Mouse (Mus musculus) kidney, embryonic 14.5 days (tissue): ENCODE data around the gene Tcte2. TPM values are rescaled to one million over a fixed set of nuclear protein-coding genes. Genes with fewer than 3 reads are reported as not detected.
A peak's percentile ranks its signal among the peaks of the same experiment; 100 is the strongest.
"Not testable (repeated sequence)": the region's sequence is repeated elsewhere in the genome, so short reads cannot be mapped to it uniquely, and the experiment has no call there.

Experiments
- ATAC-seq: fragments of 200-750 bp; cut with Nextera tagmentation; 2 replicates; pipeline ENCODE4 v1.8.0; 2017; ENCODE audit warnings: moderate number of reproducible peaks, mild to moderate bottlenecking, moderate TSS enrichment, moderate library complexity; ENCODE audit not compliant: low FRiP score, low TSS enrichment
- H3K27ac ChIP-seq: fragments of 300-500 bp; sonication (generic); 2 replicates; pipeline ENCODE4 v1.5.1; 2014; ENCODE audit warnings: low read depth, mild to moderate bottlenecking, low read length, moderate library complexity, mixed read lengths
- H3K27me3 ChIP-seq: fragments of 300-500 bp; sonication (generic); 2 replicates; pipeline ENCODE4 v1.6.1; 2014; ENCODE audit warnings: mild to moderate bottlenecking, low read length; ENCODE audit not compliant: control insufficient read depth, insufficient read depth
- H3K36me3 ChIP-seq: fragments of 300-500 bp; sonication (generic); 2 replicates; pipeline ENCODE4 v1.6.1; 2014; ENCODE audit warnings: low read length, mixed read lengths; ENCODE audit not compliant: control insufficient read depth, insufficient read depth
- H3K4me1 ChIP-seq: fragments of 300-500 bp; sonication (generic); 2 replicates; pipeline ENCODE4 v1.6.1; 2014; ENCODE audit warnings: low read length, mixed read lengths; ENCODE audit not compliant: control insufficient read depth, insufficient read depth
- H3K4me2 ChIP-seq: fragments of 300-500 bp; sonication (generic); replicated peaks from 2 replicates; pipeline ENCODE4 v1.6.1; 2014; ENCODE audit warnings: low read depth, mild to moderate bottlenecking, low read length
- H3K4me3 ChIP-seq: fragments of 300-500 bp; sonication (generic); 2 replicates; pipeline ENCODE4 v1.5.1; 2014; ENCODE audit warnings: mild to moderate bottlenecking, low read length
- H3K9ac ChIP-seq: fragments of 300-500 bp; sonication (generic); 2 replicates; pipeline ENCODE4 v1.6.1; 2014; ENCODE audit warnings: low read depth, mild to moderate bottlenecking, low read length, moderate library complexity
- H3K9me3 ChIP-seq: fragments of 300-500 bp; sonication (generic); 2 replicates; pipeline ENCODE4 v1.6.1; 2016; ENCODE audit warnings: low read length; ENCODE audit not compliant: control insufficient read depth
- whole genome bisulfite sequencing: fragments of 180-500 bp; shearing (Covaris S2); extraction: QIAGEN DNeasy Blood & Tissue Kit; methylation state at CpG from one replicate; pipeline ENCODE4 v1.1.7; 2014; 5-methylcytosine and 5-hydroxymethylcytosine counted together
- polyA plus RNA-seq: library from polyadenylated mRNA; unstranded; fragments of >200 nt; fragmentation: Nextera tagmentation; extraction: Ambion mirVana; gene quantifications from 2 replicates; pipeline ENCODE4 v1.2.1, GENCODE M21; 2014

The Tcte2 gene
- polyA plus RNA-seq, 1 experiment from 2014 or later: 3.4 TPM

DNA sequence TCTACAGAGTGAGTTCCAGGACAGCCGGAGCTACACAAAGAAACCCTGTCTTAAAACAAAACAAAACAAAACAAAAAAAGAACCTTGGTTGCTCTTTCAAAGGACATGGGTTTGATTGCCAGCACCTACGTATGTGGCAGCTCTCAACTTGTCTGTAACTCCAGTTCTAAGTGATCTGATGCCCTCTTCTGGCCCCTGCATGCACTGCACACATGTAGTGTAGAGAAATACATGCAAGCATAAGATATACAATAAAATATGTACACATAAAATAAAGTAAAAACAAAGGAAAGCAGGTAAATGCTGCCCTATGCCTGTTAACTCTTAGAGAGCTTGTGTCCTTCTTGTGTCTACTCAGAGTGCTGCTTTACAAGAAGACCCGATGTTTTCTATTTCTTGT, 7.6 kb upstream of the Tcte2 start:
- Histone ChIP-seq H3K27ac (no peak overlapping the region), H3K36me3 (no peaks in the 10 kb centered on the region), H3K4me2 (no peak overlapping the region), H3K9ac (no peak overlapping the region), H3K9me3 (no peaks in the 10 kb centered on the region), H3K27me3 (no peaks in the 10 kb centered on the region), H3K4me3 (no peak overlapping the region), H3K4me1 (no peaks in the 10 kb centered on the region)
- 93% methylated on average over 3 of the region's 3 CpGs for WGBS
- ATAC-seq: no peak

DNA sequence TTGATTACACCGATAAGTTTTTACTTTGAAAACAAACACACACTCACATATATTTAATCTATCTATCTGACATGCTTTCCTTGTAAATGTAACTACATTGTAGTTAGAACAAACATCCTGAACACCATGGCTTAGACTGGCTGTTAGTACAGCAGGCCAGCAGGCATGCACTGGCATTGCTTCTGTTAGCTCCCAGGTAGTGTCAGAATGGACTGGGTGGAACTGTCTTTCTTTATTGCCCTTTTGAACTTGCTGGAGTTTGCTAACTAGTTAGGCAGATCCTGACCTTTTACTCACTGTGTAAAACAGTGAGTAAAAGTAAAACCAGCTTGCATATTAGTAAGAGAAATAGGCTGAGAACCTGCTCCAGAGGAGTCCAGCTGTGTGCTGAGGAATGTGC, 6.9 kb upstream of the Tcte2 start:
- Histone ChIP-seq H3K9me3 (no peaks in the 10 kb centered on the region), H3K4me3 (no peak overlapping the region), H3K27ac (no peak overlapping the region), H3K4me2 (no peak overlapping the region), H3K36me3 (no peaks in the 10 kb centered on the region), H3K4me1 (no peaks in the 10 kb centered on the region), H3K9ac (no peak overlapping the region), H3K27me3 (no peaks in the 10 kb centered on the region)
- no peak for ATAC-seq
- WGBS: 93% methylated on average over 1 of the region's 1 CpGs

GRCm38 (mm10) chr17:13764911-13765310, 3.3 kb upstream of the Tcte2 start:
- H3K27me3 ChIP-seq, ATAC-seq, H3K4me1 ChIP-seq, H3K9ac ChIP-seq, H3K27ac ChIP-seq, H3K4me3 ChIP-seq, H3K9me3 ChIP-seq, H3K36me3 ChIP-seq, H3K4me2 ChIP-seq: not testable (repeated sequence)
- 80% methylated on average over 2 of the region's 2 CpGs for WGBS

- no peaks in the 10 kb centered on the region for H3K36me3 ChIP-seq
- no peak for ATAC-seq
- peaks cover 4% of the 10 kb centered on the region for H3K4me1 ChIP-seq
- no peak overlapping the region for H3K27ac ChIP-seq
- no peaks in the 10 kb centered on the region for H3K9me3 ChIP-seq
- H3K4me3 ChIP-seq: no peak overlapping the region
- no peak overlapping the region for H3K4me2 ChIP-seq
- 85% methylated on average over 1 of the region's 1 CpGs for WGBS
- H3K9ac ChIP-seq: no peak overlapping the region
- H3K27me3 ChIP-seq: peaks cover 3% of the 10 kb centered on the region; the same call in 1 of the 2 replicates
Measured at GRCm38 (mm10) chr17:13763819-13764218, 2.2 kb upstream of the Tcte2 start.

GRCm38 (mm10) chr17:13760675-13761178, 898 bp downstream of the Tcte2 start:
- H3K27me3 ChIP-seq: peaks cover 3% of the 10 kb centered on the region; the same call in 1 of the 2 replicates
- 0% methylated on average over 21 of the region's 72 CpGs for WGBS

DNA sequence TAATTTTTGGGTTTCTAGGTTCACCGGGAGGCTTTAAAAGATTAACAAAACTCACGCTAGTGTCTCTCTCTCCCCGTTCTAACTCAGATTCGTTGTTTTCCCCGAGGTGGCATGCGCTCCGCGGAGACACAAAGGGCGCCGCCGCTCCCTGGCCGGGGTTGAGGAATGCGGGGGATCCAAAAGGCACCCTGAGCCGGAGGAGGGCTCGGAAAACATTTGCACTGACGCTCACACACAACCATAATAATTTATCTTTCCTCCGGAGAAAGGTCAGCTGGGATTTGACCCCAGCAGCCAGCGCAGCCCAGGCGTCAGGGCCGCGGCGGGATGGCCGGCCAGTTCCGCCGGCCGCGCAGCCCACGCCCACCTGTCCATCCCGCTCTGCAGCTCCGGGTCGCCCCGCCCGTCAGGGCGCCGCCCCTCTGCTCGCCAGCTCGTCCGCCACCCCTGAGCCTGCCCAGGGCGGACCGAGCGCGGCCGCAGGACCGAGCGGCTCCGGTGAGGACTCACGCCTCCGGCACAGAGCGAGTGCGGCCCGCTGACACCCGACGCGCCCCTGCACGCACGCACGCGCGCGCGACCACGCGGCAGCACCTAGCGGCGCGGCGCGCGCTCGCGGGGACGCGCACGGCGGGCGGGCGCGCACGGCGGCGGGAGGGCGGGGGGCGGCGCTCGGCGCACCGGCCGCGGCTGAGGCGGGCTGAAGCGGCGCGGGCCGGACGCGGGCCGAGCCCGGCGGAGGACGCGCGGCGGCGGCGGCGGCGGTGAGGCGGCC, 1.6 kb downstream of the Tcte2 start, which contains the start of gene Afdn:
Gene Afdn (plus strand): TSS at position 687 of the 775 bp plus-strand sequence.
- Histone ChIP-seq H3K27me3 (peaks cover 3% of the 10 kb centered on the region; the same call in 1 of the 2 replicates), H3K4me1 (peaks cover 4% of the 10 kb centered on the region), H3K27ac (peak within 1 kb of the TSS; percentile 85), H3K4me2 (peak within 1 kb of the TSS; percentile 99), H3K9me3 (no peaks in the 10 kb centered on the region), H3K4me3 (peak within 1 kb of the TSS; percentile 91), H3K9ac (peak within 1 kb of the TSS; percentile 89), H3K36me3 (no peaks in the 10 kb centered on the region)
- ATAC-seq: peak; percentile 97
- WGBS: under 1% methylated on average over 76 of the region's 108 CpGs

More at GRCm38 (mm10) chr17:13760675-13761178, 898 bp downstream of the Tcte2 start:
- peak; percentile 70 for ATAC-seq
- Histone ChIP-seq H3K4me1 (peaks cover 4% of the 10 kb centered on the region), H3K27ac (peak overlapping the region; percentile 85), H3K4me2 (peak overlapping the region; percentile 99), H3K36me3 (no peaks in the 10 kb centered on the region), H3K4me3 (peak overlapping the region; percentile 91), H3K9me3 (no peaks in the 10 kb centered on the region), H3K9ac (peak overlapping the region; percentile 89)

- ATAC-seq: no peak
- WGBS: 12% methylated on average over 13 of the region's 13 CpGs
- peak overlapping the region; percentile 47; the same call in 1 of the 2 replicates for H3K27ac ChIP-seq
Measured at GRCm38 (mm10) chr17:13759156-13759852, 2.3 kb downstream of the Tcte2 start.

GRCm38 (mm10) chr17:13758586-13758985, 3.0 kb downstream of the Tcte2 start:
- 0 out of 2 replicates have a peak overlapping the region, but pooled peaks have one; percentile 47 for H3K27ac ChIP-seq
- 89% methylated on average over 7 of the region's 7 CpGs for WGBS

More at GRCm38 (mm10) chr17:13759156-13759852, 2.3 kb downstream of the Tcte2 start:
- H3K4me2 ChIP-seq: peak overlapping the region; percentile 99
- no peaks in the 10 kb centered on the region for H3K36me3 ChIP-seq
- H3K4me3 ChIP-seq: peak overlapping the region; percentile 91
- no peaks in the 10 kb centered on the region for H3K9me3 ChIP-seq
- H3K4me1 ChIP-seq: peaks cover 4% of the 10 kb centered on the region
- H3K9ac ChIP-seq: peak overlapping the region; percentile 89; the same call in 1 of the 2 replicates
- peaks cover 3% of the 10 kb centered on the region; the same call in 1 of the 2 replicates for H3K27me3 ChIP-seq

More at GRCm38 (mm10) chr17:13758586-13758985, 3.0 kb downstream of the Tcte2 start:
- H3K4me2 ChIP-seq: peak overlapping the region; percentile 99
- H3K4me3 ChIP-seq: no peak overlapping the region
- no peaks in the 10 kb centered on the region for H3K9me3 ChIP-seq
- no peaks in the 10 kb centered on the region for H3K36me3 ChIP-seq
- H3K4me1 ChIP-seq: peaks cover 4% of the 10 kb centered on the region
- H3K27me3 ChIP-seq: peaks cover 3% of the 10 kb centered on the region; the same call in 1 of the 2 replicates
- ATAC-seq: no peak
- no peak overlapping the region for H3K9ac ChIP-seq
